Mouse (Mus musculus) embryo, embryonic 9.5 days (tissue): Measurements from ENCODE around the gene Egln2.

Source experiments
- DNase-seq: peaks from one replicate; pipeline ENCODE4 v3.0.0-alpha.2; 2017; ENCODE audit errors: extremely low spot score

Gene Egln2

DNA sequence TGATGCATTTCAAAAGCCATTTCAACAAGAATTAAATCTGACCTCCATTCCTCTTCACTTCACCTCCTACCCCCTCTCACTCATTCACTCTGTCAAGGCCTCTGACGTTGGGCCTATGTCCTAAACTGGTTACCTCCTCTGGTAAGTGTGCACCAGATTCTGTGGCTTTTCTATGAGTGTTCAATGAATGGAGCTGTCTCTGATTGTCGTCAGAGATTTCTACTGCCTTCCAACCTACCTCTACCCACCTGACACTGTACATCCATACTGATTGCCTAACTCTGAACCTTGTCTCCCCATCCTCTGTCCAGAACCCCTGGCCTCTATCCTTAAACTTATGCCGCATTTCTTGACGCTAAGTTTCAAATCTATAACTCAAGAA lies 11.3 kb upstream of the Egln2 start:
- no peak for DNase-seq

DNA sequence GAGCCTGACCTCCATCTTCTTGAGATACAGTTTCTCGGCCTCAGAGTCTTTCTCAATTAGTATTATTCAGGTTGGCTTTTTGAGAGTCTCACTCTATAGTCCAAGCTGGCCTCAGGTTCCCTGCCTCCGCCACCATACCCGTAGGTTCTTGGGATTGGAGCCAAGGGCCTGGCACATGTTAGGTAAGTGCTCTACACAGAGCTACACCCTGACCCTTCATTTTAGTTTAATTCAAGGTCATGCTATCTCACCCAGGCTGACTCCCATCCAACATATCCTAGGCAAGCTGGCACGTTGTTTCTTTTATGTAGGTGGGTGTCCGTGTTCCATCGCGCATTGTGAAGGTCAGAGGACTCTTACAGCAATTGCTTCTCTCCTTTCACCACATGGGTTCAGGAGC lies 8.3 kb upstream of the Egln2 start:
- DNase-seq, result no peak

DNA sequence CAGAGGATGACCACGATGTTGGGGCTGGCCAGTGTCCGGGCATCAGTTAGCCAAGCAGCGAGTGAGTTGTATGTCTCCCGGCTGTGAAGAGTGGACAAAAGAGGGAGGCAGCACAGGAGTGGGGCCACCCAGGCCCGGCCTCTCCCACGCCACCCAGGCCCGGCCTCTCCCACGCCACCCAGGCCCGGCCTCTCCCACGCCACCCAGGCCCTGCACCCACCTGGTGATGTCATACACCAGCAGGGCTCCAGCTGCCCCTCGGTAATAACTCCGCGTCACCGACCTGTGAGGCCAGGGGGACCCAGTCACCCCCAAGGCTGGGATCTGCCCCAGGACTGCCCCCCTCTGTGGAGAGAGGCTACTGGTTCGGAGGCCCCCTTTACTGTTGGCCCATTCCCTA lies 7.9 kb upstream of the Egln2 start:
- no peak for DNase-seq

DNA sequence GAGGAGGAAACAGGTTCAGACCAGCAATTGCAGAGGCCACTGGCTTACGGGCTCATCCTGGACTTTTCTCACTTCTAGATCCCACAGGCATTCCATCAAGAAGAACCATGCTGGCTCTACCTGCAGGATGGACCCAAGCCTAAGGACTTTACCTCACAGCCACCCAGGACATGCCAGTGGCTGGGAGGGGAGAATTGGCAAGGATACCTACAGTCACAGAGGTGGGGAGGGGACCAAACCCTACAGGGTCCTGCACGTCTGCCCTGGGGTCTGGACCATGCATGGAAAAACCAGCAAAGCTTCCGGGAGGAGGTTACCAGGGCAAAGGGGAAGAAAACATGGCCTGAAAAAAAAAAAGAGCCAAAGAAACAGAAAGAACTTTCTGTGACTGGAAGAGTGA lies 4.4 kb upstream of the Egln2 start:
- no peak for DNase-seq

DNA sequence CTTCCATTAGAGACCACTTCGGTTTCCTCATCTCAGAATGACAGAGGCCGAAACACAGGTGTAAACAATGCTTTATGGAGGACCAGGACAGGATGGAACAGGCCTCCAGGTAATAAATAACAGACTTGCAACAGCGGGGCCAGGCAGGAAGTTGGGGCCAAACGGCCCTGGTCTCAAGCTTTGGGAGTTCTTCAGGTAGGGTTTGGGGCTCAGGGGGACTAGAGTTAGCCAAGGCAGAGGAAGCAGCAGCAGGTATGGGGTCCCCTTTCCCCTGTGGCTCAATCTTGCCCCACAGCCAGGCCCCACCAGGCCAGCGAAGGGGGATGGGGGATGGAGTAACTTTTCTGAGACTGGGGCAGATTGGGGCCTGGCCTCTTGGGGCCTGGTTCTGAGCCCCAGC lies 1.8 kb upstream of the Egln2 start:
- DNase-seq, result no peak

DNA sequence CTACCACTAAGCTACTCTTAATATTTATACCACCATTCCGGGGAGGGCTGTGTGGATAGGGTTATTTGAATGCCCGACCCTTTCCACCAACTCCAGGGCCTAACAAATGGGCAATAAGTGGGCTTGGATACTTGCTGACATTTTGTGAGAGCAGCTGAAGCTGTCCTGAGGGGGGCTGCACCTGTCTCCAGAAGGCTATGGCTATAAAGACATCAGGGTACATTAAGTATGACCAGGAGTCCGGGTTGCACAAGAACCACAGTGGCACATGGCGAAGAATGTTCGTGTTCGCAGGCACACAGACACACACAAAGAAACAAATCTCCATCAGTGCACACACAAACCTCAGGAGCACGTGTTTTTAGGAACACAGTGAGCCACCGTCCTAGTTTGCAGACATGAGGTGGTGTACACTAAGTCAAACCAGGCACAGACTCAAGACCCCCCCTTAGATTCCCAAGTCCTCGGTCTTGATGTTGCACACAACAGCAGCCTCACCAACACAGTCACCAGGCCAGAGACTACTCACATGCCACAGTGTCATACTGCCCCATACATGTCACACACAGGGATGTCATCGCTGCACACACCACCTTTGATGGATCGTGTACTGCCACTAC lies 983 bp upstream of the Egln2 start:
- no peak for DNase-seq

DNA sequence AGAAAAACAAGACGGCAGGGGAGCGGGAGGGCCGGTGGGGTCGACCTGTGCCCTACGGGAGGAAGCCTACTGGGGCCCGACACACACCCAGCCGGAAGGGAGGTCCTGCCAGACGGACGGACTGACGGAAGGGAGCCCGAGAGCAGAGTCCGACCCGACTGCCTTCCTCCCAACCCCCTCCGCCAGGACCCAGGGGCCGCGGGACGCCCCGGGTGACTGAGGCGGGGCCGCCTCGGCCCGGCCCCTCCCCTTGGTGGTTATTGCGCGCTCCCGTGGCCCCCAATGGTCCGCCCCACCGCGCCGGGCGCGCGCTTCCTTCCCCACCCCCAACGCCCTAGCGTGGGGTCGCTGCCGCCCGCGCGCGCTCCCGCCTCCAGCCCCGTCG lies 381 bp downstream of the Egln2 start:
- DNase-seq, result peak; percentile 89

DNA sequence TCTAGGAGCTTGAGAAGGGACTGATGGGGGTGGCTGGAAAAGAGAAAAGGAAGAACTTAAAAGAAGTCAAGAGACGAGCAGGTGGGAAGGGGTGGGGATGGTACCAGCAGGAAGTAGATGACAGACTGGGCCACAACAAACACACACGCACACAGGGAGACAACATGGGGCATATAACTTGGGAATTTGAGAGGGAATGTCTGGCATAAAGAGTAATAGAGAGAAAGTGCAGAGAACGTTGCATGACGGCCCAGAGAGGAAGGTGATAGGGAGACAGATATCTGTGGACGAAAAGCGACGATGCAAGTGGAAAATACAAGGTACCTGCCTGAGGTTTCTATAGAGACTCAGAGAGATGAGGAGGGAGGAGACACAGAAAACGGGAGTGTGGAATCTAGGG lies 906 bp downstream of the Egln2 start:
- no peak for DNase-seq

DNA sequence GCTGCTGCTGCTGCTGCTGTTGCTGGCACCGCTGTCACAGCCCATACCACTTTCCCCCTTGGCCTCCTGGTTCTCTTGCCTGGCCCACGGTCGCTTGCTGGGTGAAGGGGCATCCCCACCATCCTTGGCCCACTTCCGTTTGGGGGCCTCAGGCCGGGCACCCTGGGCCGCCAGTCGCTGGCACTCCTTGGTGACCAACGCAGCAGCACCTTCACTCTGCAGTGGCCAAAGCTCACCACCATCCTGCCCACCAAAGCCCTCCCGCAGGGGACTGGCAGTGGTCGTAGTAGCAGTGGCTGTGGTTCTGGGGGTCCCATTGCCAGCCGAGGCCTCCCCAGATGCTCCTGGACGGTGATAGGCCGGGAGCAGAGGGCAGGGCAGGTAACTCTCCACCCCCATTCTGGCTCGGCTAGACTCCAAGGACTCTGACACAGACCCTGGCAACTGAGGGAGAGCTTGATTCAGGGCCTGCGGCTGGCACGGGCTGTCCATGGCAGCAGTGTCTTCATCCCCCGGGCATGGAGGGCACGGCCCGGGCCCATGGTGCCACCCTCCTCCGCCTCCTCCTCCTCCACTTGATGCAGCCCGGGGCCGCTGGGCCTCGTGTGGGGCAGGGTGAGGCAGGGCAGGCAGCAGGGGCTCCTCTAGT lies 1.5 kb downstream of the Egln2 start:
- no peak for DNase-seq

DNA sequence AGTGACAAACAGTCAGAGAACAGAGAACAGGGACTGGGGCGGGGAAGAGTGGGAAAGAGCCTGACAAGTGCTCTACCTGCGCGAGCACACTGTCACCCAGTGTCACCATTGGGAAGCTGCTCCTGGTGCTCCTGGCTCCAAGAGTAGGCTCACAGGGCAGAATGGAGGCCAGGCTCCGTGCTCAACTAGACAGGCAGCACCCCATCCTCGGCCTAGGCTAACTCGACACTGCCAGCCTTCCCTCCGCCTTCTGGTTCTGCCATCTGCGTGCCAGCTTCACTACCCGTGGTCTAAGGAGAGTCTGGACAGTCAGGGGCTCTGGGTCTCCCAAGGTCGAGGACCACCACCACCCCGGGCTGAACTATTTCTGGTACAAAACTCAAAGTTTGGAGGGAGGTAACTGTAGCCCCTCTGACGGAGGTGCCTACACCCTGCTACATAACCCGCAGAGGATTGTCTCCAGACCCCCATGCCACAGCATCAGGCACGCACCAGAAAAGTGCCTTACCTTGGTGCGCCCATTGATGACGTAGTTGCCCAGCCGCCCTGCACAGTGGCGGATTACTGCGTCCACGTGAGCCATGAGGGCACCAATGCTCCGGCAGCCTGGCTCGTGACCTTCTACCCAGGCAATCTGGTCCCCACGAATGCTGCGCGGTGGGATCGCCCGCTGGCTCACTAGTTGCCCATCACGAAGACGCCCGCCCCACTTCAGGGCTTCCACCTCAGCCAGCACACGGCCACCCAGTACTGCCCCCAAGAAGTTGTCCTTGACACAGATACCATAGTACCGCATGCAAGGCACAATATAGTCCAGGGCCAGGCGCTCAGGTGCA lies 2.3 kb downstream of the Egln2 start:
- DNase-seq, result no peak

DNA sequence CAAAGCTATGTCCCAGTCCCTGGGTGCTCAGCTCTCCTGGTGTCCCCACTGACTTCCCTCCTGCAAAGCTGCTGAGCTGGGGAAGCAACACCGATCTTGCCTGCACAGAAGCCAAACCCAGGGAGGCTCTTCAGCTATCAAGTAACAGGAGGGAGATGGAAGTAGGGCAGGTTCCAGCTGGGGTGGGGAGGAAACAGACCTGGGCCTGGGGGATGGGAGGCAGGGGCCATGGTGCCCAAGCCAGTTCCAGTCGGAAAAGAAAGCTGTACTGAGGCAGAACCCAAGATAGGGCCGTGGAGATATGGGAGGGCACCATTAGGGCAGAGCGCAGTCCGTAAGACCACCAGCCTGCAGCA lies 3.2 kb downstream of the Egln2 start:
- DNase-seq, result no peak

DNA sequence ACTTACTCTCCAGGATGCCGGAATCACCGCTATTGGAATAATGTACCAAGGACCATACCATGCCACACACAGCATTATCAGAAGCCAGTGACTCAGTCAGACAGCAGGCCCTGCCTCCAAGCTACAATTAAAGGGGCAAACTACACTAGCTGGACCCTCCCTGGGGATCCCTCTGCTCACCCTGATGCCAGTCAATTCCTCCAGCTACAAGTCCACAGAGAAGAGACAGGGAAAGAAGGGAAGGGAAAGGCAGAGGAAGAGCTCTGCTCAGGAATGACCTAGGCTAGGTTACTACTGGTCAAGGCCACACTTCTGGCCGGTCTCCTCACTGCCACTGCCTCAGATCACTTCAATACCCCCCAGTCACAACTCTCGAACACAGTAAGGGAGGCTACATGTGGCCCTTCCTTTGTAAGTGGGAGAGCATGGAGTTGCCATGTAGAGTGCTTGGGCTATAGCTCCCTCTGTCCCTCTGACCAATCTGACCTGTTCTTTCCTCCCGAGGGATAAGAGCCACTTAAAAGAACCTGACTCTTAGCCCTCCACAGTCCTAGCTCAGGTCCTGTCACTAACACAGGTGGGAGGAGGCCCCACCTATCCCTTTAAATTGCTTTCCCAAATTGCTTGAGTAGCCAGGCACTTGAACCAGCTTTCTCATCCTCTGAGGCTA lies 3.7 kb downstream of the Egln2 start:
- no peak for DNase-seq

DNA sequence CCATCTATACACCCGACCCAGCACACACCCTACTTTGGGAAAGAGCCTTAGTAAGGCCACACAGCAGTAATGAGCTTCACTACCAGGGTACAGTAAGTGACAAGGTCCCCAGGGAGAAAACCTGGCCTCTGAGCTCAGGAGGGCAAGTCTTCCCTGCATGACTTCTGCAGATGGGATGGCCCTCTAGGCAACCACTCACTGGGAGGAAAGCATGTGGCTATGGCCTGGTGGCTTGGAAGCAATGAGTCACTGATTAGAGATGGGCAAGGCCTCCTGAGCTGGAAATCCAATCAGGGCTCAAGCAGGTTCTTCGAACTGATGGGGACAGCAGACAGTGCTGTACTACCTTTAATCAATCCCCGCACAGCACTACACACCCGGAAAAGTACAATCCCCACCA lies 4.9 kb downstream of the Egln2 start:
- DNase-seq, result no peak

DNA sequence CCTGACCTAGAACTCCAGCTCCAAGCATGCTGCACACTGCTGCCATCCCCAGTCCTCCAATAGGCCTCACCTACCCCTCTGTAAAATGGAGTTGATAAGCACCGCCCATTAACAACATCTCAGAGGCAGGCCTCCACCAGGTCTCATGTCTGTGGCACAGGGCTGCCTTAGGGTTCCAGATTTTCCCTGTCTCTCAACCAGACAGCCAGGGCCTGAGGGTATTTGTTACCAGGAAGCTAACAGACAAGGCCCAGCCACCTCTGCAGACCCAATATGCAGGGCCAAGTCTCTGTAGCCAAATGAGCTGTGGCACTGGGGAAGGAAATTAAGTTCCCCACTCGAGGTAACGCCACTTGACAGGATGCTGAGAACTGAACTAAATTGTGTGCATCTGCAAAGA lies 5.7 kb downstream of the Egln2 start:
- DNase-seq, result no peak

DNA sequence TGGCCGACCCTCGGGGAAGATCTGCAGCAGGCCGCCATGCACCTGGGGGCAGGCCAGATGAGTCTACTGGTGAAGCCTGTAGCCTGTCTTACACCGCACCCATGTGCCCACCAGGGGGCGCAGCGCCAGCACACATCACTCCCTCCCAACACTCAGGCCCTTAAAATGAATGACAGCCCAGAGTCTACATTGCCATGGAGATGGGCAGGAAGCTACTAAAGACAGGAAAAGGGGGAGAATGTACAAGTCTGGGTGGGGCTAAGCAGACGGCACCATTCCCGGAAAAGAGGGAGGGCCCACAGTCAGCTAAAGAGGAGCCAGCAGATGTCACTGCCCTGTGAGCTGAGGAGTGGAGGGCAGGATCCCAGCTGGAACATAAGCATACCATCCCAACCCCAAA lies 6.7 kb downstream of the Egln2 start:
- peak; percentile 84 for DNase-seq

DNA sequence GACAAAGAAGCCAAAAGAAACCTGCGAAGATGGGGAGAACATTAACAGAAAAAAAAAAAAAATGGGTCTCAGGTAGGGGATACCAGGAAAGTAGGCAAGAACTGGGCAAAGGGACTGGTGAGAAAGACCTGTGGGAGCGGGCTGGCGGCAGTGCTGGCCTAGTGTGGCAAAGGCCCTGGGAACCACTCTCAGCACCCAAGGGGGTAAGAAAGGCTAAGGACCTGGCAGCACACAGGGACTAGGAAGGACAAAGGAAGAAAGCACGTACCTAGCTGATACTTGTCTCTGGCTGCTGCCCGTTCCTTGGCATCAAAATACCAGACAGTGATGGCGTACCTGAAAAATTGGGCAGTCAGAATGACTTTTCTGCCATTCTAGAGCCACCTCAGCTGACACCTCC lies 7.3 kb downstream of the Egln2 start:
- DNase-seq, result no peak

DNA sequence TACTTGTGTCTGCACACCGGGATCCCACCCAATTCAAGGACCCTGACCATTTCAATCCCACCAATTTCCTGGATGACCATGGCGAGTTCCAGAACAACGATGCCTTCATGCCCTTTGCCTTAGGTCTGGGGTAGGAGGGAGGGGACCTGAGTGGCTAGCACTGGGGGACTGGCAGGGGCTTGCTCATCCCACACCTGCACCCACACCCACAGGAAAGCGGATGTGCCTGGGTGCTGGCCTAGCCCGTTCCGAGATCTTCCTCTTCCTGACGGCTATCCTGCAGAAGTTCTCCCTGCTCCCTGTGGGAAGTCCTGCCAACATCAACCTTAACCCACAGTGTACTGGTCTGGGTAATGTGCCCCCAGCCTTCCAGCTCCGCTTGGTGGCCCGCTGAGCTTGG lies 8.4 kb downstream of the Egln2 start:
- no peak for DNase-seq

DNA sequence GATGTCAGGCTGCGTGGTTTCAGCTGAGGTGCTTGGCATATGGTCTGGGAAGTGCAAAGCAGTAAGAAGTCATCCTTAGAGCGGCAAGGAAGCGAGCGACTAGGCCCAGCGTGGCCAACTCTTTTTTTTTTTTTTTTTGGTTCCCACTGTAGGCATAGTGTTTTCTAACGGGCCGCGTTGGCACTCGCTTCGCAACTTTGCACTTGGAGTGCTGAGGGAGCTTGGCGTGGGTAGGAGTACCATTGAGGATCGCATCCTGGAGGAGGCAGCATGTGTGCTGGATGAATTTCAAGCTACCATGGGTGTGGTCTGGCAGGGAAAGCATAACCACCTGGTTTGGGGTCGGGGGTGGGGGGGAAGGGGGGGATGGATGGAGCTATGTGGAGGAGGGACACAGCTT lies 10.6 kb downstream of the Egln2 start:
- no peak for DNase-seq

DNA sequence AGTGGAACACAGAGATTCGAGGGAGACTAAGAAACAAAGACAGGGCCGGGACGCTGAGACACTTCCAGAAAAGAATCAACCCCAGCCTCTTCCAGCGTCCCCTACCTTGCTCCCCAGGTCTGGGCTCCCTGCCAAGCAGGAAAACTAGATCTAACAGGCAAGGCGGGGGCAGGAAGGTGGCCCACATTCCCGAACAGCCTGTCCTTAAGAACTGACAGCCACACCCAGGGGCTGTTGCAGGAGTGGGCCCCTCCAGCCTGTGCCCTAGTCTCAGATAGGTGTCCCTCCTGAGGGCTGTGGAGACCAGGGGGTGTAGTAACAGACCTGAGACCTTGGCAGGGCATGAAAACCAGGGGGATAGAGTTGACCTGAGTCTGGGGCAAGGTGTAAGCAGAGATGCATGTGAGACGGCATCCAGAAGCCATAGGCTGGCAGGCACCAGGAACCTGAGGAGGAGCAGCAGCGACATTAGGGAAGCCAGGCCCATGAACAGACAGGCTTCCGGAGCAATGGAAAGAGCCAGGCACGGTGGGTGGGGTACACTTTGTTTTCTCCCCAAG lies 13.3 kb downstream of the Egln2 start, which contains the start of gene Cyp2t4:
Gene Cyp2t4 (plus strand): TSS at position 510 of the 560 bp plus-strand sequence.
- no peak for DNase-seq

DNA sequence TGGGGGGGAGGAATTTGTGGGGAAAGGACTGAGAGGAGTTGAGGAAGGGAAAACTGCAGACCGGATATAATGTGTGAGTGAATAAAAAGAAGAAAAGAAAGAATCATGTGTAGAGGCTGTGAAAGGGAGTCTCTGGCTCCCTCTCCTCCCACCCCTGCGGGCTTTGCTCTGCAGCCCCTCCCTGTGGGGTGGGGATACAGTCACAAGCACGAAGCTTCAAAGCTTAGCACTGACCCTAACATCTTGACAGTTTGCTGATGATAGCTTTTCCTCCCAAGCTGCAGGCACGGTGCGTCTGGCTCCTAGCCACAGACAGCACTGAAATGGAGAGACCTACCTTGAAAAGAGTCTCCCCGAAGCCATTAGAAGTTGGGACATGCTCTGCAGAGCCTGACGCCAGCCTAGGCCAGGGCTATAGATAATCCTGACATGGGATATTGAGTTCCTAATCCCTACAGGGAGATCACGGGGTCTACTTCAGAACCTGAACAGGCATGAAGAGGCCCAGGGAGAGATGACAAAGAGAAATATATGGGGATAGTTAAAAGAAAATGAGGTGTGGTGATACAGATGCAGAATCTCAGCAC lies 30.1 kb downstream of the Egln2 start:
- DNase-seq, result no peak

DNA sequence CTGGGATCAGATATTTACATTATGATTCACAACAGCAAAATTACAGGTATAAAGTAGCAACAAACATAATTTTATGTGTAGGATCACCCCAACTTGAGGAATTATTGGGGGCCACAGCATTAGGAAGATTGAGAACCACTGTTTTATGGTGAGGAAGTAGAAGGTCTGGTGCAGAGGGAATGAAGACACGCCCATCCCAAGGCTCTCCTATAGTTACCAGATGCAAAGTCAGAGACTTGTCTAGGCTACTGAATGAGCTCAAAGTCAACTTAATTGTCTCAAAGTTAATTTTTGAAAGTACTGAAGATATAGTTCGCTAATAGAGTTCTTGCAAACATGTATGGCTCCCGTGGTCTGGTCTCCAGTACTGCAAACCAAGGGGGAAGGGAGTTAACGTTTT lies 32.8 kb downstream of the Egln2 start:
- DNase-seq, result no peak

DNA sequence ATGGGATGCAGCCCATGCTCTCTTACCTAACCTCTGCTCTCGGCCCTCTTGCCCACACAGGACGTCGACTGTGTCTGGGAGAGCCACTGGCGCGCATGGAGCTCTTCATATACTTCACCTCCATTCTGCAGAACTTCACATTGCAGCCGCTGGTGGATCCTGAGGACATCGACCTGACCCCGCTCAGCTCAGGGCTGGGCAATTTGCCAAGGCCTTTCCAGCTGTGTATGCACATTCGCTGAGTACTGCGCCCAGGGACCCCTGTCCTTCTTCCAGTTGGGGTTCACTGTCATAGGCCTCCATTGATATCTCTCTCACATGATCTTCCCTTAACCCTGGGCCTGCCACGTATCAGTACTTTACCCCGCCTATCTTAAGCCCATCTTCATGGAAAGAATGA lies 33.4 kb downstream of the Egln2 start:
- DNase-seq, result no peak
